Mouse (Mus musculus): ENCODE measurements at regions not wholly inside any gene's neighbourhood (a gene's known extent, or its start where the extent isn't known, plus 50 kb on each side); places are given as distances from the start of the nearest gene placed in this dataset.

- DNase-seq (ENCODE audit: low read depth, low spot score) = no peak
Observed at GRCm38 (mm10) chr1:75997222-75997621, 451.2 kb downstream of the Slc4a3 start.

- DNase-seq (ENCODE audit: low read depth, low spot score) = no peak
Observed at GRCm38 (mm10) chr1:76001124-76001523, 455.1 kb downstream of the Slc4a3 start.

- no peak for DNase-seq (ENCODE audit: low read depth, low spot score)
Observed at GRCm38 (mm10) chr1:76009601-76010000, 463.5 kb downstream of the Slc4a3 start.

- DNase-seq (ENCODE audit: low read depth, low spot score) = no peak
Observed at GRCm38 (mm10) chr1:76010212-76010800, 464.2 kb downstream of the Slc4a3 start.

GRCm38 (mm10) chr1:76018588-76018987 is 472.5 kb downstream of the Slc4a3 start:
- DNase-seq (ENCODE audit: low read depth, low spot score) = no peak

- DNase-seq (ENCODE audit: low read depth, low spot score) = no peak
Observed at GRCm38 (mm10) chr1:76019071-76019470, 473.0 kb downstream of the Slc4a3 start.

- DNase-seq (ENCODE audit: low read depth, low spot score) = no peak
Observed at GRCm38 (mm10) chr1:76024650-76025049, 478.6 kb downstream of the Slc4a3 start.

- DNase-seq (ENCODE audit: low read depth, low spot score) = no peak
Observed at GRCm38 (mm10) chr1:76025389-76025788, 479.3 kb downstream of the Slc4a3 start.

GRCm38 (mm10) chr1:76029059-76029458 is 483.0 kb downstream of the Slc4a3 start:
- no peak for DNase-seq (ENCODE audit: low read depth, low spot score)

- DNase-seq (ENCODE audit: low read depth, low spot score) = no peak
Observed at GRCm38 (mm10) chr1:76031171-76031922, 485.3 kb downstream of the Slc4a3 start.

GRCm38 (mm10) chr1:76031923-76032285 is 485.8 kb downstream of the Slc4a3 start:
- no peak for DNase-seq (ENCODE audit: low read depth, low spot score)

- DNase-seq (ENCODE audit: low read depth, low spot score) = no peak
Observed at GRCm38 (mm10) chr1:76032626-76033025, 486.6 kb downstream of the Slc4a3 start.

- DNase-seq (ENCODE audit: low read depth, low spot score) = no peak
Observed at GRCm38 (mm10) chr1:76036316-76036715, 490.2 kb downstream of the Slc4a3 start.

GRCm38 (mm10) chr1:76039029-76039655 is 493.1 kb downstream of the Slc4a3 start:
- peak; percentile 13 for DNase-seq (ENCODE audit: low read depth, low spot score)

- DNase-seq (ENCODE audit: low read depth, low spot score) = no peak
Observed at GRCm38 (mm10) chr1:76039661-76040060, 493.6 kb downstream of the Slc4a3 start.

- DNase-seq (ENCODE audit: low read depth, low spot score) = no peak
Observed at GRCm38 (mm10) chr1:76050264-76050663, 504.2 kb downstream of the Slc4a3 start.

- DNase-seq (ENCODE audit: low read depth, low spot score) = no peak
Observed at GRCm38 (mm10) chr1:76053378-76054171, 507.5 kb downstream of the Slc4a3 start.

- no peak for DNase-seq (ENCODE audit: low read depth, low spot score)
Observed at GRCm38 (mm10) chr1:76065783-76066182, 519.7 kb downstream of the Slc4a3 start.

- DNase-seq (ENCODE audit: low read depth, low spot score) = no peak
Observed at GRCm38 (mm10) chr1:76070831-76071321, 524.8 kb downstream of the Slc4a3 start.

- no peak for DNase-seq (ENCODE audit: low read depth, low spot score)
Observed at GRCm38 (mm10) chr1:76075213-76075612, 529.1 kb downstream of the Slc4a3 start.

GRCm38 (mm10) chr1:76075685-76076455 is 529.8 kb downstream of the Slc4a3 start:
- no peak for DNase-seq (ENCODE audit: low read depth, low spot score)
